Mouse (Mus musculus): Measurements from ENCODE around the gene Mrpl4. TPM values are rescaled to one million over a fixed set of nuclear protein-coding genes. Genes with fewer than 3 reads are reported as not detected.
A peak's percentile ranks its signal among the peaks of the same experiment; 100 is the strongest.
"Not testable (repeated sequence)": the region's sequence is repeated elsewhere in the genome, so short reads cannot be mapped to it uniquely, and the experiment has no call there.

The Mrpl4 gene
- polyA plus RNA-seq, 1 experiment from 2014 or later = 169 TPM

GRCm38 (mm10) chr9:21044785-21045184 is 42.2 kb downstream of the Mrpl4 start:
- not testable (repeated sequence) for H3K36me3 ChIP-seq (ENCODE audit: insufficient read depth, low read length); ATAC-seq (ENCODE audit: low FRiP score, low TSS enrichment)
- 37% methylated on average over 1 of the region's 1 CpGs for WGBS

GRCm38 (mm10) chr9:21045235-21045634 is 42.7 kb downstream of the Mrpl4 start:
- H3K4me1 ChIP-seq (ENCODE audit: insufficient read depth, low read length) = 0 out of 2 replicates have a peak, but pooled peaks cover 2% of the 10 kb centered on the region
- 73% methylated on average over 3 of the region's 3 CpGs for WGBS
- H3K27ac ChIP-seq (ENCODE audit: low read length) = no peak overlapping the region
- no peaks in the 10 kb centered on the region for H3K27me3 ChIP-seq (ENCODE audit: insufficient read depth, low read length)
- H3K4me3 ChIP-seq (ENCODE audit: low read length) = no peak overlapping the region
- no peaks in the 10 kb centered on the region for H3K36me3 ChIP-seq (ENCODE audit: insufficient read depth, low read length)
- ATAC-seq (ENCODE audit: low FRiP score, low TSS enrichment) = no peak
- H3K4me2 ChIP-seq (replicated peaks; ENCODE audit: low read depth, low read length) = no peak overlapping the region
- H3K9me3 ChIP-seq (ENCODE audit: low read length) = no peaks in the 10 kb centered on the region
- no peak overlapping the region for H3K9ac ChIP-seq (replicated peaks; ENCODE audit: low read length)

More at GRCm38 (mm10) chr9:21044785-21045184, 42.2 kb downstream of the Mrpl4 start:
- H3K9me3 ChIP-seq (ENCODE audit: low read length); H3K4me2 ChIP-seq (replicated peaks; ENCODE audit: low read depth, low read length); H3K9ac ChIP-seq (replicated peaks; ENCODE audit: low read length); H3K27me3 ChIP-seq (ENCODE audit: insufficient read depth, low read length); H3K4me1 ChIP-seq (ENCODE audit: insufficient read depth, low read length); H3K4me3 ChIP-seq (ENCODE audit: low read length); H3K27ac ChIP-seq (ENCODE audit: low read length): not testable (repeated sequence)

- Histone ChIP-seq H3K36me3 (ENCODE audit: insufficient read depth, low read length) (no peaks in the 10 kb centered on the region), H3K27ac (ENCODE audit: low read length) (no peak overlapping the region), H3K27me3 (ENCODE audit: insufficient read depth, low read length) (no peaks in the 10 kb centered on the region), H3K9me3 (ENCODE audit: low read length) (no peaks in the 10 kb centered on the region), H3K9ac (replicated peaks; ENCODE audit: low read length) (no peak overlapping the region), H3K4me2 (replicated peaks; ENCODE audit: low read depth, low read length) (no peak overlapping the region), H3K4me3 (ENCODE audit: low read length) (no peak overlapping the region), H3K4me1 (ENCODE audit: insufficient read depth, low read length) (no peaks in the 10 kb centered on the region)
- WGBS = 65% methylated on average over 10 of the region's 10 CpGs
- ATAC-seq (ENCODE audit: low FRiP score, low TSS enrichment) = no peak
Observed at GRCm38 (mm10) chr9:21051578-21051977, 49.0 kb downstream of the Mrpl4 start.

MicroRNAs encoded within 50 kb of the gene (microRNA counts, 519-probe panel; counts per million panel counts)
- 3,233 counts per million, percentile 75 among the panel's probes with 10 or more counts for microRNA mmu-miR-1900

Small RNAs within 50 kb of the gene (microRNA-seq; reads per million reads assigned to microRNA genes)
- gene Mir1900 = not detected

Other genes starting within 250 kb of the Mrpl4 start
- 2.5 TPM in 2 replicates for gene Col5a3, start 187.7 kb upstream of the Mrpl4 start, polyA plus RNA-seq (2015; fragmentation: Nextera tagmentation; extraction: Ambion mirVana)
- gene Rdh8, start 184.2 kb upstream of the Mrpl4 start, polyA plus RNA-seq (2015; fragmentation: Nextera tagmentation; extraction: Ambion mirVana) = not detected in 2 replicates
- gene A230050P20Rik, start 134.1 kb upstream of the Mrpl4 start, polyA plus RNA-seq (2015; fragmentation: Nextera tagmentation; extraction: Ambion mirVana) = 18.8 and 20.1 TPM in 2 replicates
- gene Angptl6, start 123.0 kb upstream of the Mrpl4 start, polyA plus RNA-seq (2015; fragmentation: Nextera tagmentation; extraction: Ambion mirVana) = 2.9 and 3.6 TPM in 2 replicates
- 94.3 and 95.3 TPM in 2 replicates for gene Ppan, start 114.6 kb upstream of the Mrpl4 start, polyA plus RNA-seq (2015; fragmentation: Nextera tagmentation; extraction: Ambion mirVana)
- 299 and 319 TPM in 2 replicates for gene Eif3g, start 104.1 kb upstream of the Mrpl4 start, polyA plus RNA-seq (2015; fragmentation: Nextera tagmentation; extraction: Ambion mirVana)
- gene Dnmt1, start 42.9 kb upstream of the Mrpl4 start, polyA plus RNA-seq (2015; fragmentation: Nextera tagmentation; extraction: Ambion mirVana) = 107 and 110 TPM in 2 replicates
- 35.1 and 37.7 TPM in 2 replicates for gene S1pr2, start 26.0 kb upstream of the Mrpl4 start, polyA plus RNA-seq (2015; fragmentation: Nextera tagmentation; extraction: Ambion mirVana)
- gene Icam1, start 13.2 kb downstream of the Mrpl4 start, polyA plus RNA-seq (2015; fragmentation: Nextera tagmentation; extraction: Ambion mirVana) = 14.2 and 18.0 TPM in 2 replicates
- 0.84 and 0.91 TPM in 2 replicates for gene Icam4, start 26.6 kb downstream of the Mrpl4 start, polyA plus RNA-seq (2015; fragmentation: Nextera tagmentation; extraction: Ambion mirVana)
- 0.39 and 0.45 TPM in 2 replicates for gene Icam5, start 29.3 kb downstream of the Mrpl4 start, polyA plus RNA-seq (2015; fragmentation: Nextera tagmentation; extraction: Ambion mirVana)
- gene Zglp1, start 64.4 kb downstream of the Mrpl4 start, polyA plus RNA-seq (2015; fragmentation: Nextera tagmentation; extraction: Ambion mirVana) = 0.59 and 0.64 TPM in 2 replicates
- 0.77 and 0.84 TPM in 2 replicates for gene Gm49373, start 70.4 kb downstream of the Mrpl4 start, polyA plus RNA-seq (2015; fragmentation: Nextera tagmentation; extraction: Ambion mirVana)
- gene Fdx1l, start 70.9 kb downstream of the Mrpl4 start, polyA plus RNA-seq (2015; fragmentation: Nextera tagmentation; extraction: Ambion mirVana) = 56.1 and 65.7 TPM in 2 replicates
- gene Gm38431, start 89.3 kb downstream of the Mrpl4 start, polyA plus RNA-seq (2015; fragmentation: Nextera tagmentation; extraction: Ambion mirVana) = 2.1 and 3.7 TPM in 2 replicates
- gene Raver1, start 89.3 kb downstream of the Mrpl4 start, polyA plus RNA-seq (2015; fragmentation: Nextera tagmentation; extraction: Ambion mirVana) = 66.8 and 78.7 TPM in 2 replicates
- 16.1 and 16.3 TPM in 2 replicates for gene Tyk2, start 128.5 kb downstream of the Mrpl4 start, polyA plus RNA-seq (2015; fragmentation: Nextera tagmentation; extraction: Ambion mirVana)
- 359 and 386 TPM in 2 replicates for gene Cdc37, start 147.2 kb downstream of the Mrpl4 start, polyA plus RNA-seq (2015; fragmentation: Nextera tagmentation; extraction: Ambion mirVana)
- 14.3 and 15.3 TPM in 2 replicates for gene Pde4a, start 163.0 kb downstream of the Mrpl4 start, polyA plus RNA-seq (2015; fragmentation: Nextera tagmentation; extraction: Ambion mirVana)
- gene Keap1, start 236.6 kb downstream of the Mrpl4 start, polyA plus RNA-seq (2015; fragmentation: Nextera tagmentation; extraction: Ambion mirVana) = 67.4 and 68.1 TPM in 2 replicates
- gene S1pr5, start 245.7 kb downstream of the Mrpl4 start, polyA plus RNA-seq (2015; fragmentation: Nextera tagmentation; extraction: Ambion mirVana) = 0.13 and 0.14 TPM in 2 replicates